Comparison of ENCODE assay signal across 8 mouse cellular contexts in the genomic region with DNA sequence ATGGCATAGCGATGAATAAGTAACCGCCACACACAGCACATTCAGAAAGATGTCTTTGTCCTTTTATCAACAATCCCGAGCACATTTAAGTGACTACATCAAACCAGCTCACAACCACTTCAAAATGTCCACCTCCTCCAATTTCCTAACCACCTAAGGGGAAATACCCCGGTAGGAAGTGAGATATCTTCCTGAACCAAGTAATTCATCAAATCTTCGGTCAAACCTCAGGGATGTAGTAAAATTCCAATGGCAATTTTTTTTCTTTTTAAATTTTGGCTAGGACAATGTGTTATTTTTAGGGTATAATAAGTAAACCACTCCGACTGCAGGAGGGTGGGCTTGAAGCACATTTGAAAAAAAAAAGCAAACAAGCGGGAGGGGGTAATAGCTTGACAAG. TPM values are rescaled to one million over a fixed set of nuclear protein-coding genes. Genes with fewer than 3 reads are reported as not detected.
DNase-seq lines count a peak whose midpoint lies in the region; ATAC-seq and TF ChIP-seq lines count a peak whose summit lies in the region.

No protein-coding gene starts in this region.

- peak overlapping the region; percentile 96 for H3K9ac ChIP-seq in limb, embryonic 14.5 days (ENCODE audit: low read depth, low read length, severe bottlenecking)
- H3K9ac ChIP-seq in stomach, embryonic 16.5 days (ENCODE audit: low read length) = peak overlapping the region; percentile 95

- no peak for ATAC-seq in limb, embryonic 14.5 days (ENCODE audit: low FRiP score, low read depth)
- no peak for ATAC-seq in stomach, embryonic 16.5 days (ENCODE audit: insufficient read depth, low FRiP score)

- TF ChIP-seq CTCF in testis, adult 2 months (IDR thresholded peaks at IDR 0.05; ENCODE audit: control insufficient read depth, insufficient read depth, insufficient replicate concordance, low read depth, low read length) = no peak

- no peaks in the 10 kb centered on the region for H3K4me1 ChIP-seq in testis, adult 2 months (ENCODE audit: control insufficient read depth, insufficient read depth, low read length)
- H3K4me1 ChIP-seq in limb, embryonic 14.5 days (ENCODE audit: control insufficient read depth, insufficient read depth, low read length) = peaks cover 8% of the 10 kb centered on the region
- peaks cover 13% of the 10 kb centered on the region for H3K4me1 ChIP-seq in stomach, embryonic 16.5 days (ENCODE audit: control insufficient read depth, insufficient read depth, low read length)

- no peak for TF ChIP-seq POLR2A in testis, adult 2 months (IDR thresholded peaks at IDR 0.05; ENCODE audit: control insufficient read depth, low read depth, low read length)
- no peak for TF ChIP-seq POLR2A in limb, embryonic 14.5 days (IDR thresholded peaks at IDR 0.05; ENCODE audit: borderline replicate concordance, extremely low read depth, insufficient read depth, insufficient read length)

- H3K27ac ChIP-seq in testis, adult 2 months (ENCODE audit: control insufficient read depth, insufficient read depth, low read depth, low read length) = no peak overlapping the region
- H3K27ac ChIP-seq in limb, embryonic 14.5 days (replicated peaks; ENCODE audit: low read depth, low read length) = no peak overlapping the region
- H3K27ac ChIP-seq in stomach, embryonic 16.5 days (ENCODE audit: low read length) = no peak overlapping the region

- peak overlapping the region; percentile 83 for H3K4me2 ChIP-seq in limb, embryonic 14.5 days (replicated peaks; ENCODE audit: low read depth, low read length, severe bottlenecking)
- peak overlapping the region; percentile 94 for H3K4me2 ChIP-seq in stomach, embryonic 16.5 days (ENCODE audit: low read depth, low read length)

- 41% methylated on average over 7 of the region's 7 CpGs for WGBS in limb, embryonic 14.5 days
- WGBS in stomach, embryonic 16.5 days = 31% methylated on average over 7 of the region's 7 CpGs

- H3K4me3 ChIP-seq in testis, adult 2 months (ENCODE audit: control insufficient read depth, low read depth, low read length) = peak overlapping the region; percentile 97
- H3K4me3 ChIP-seq in limb, embryonic 14.5 days (replicated peaks; ENCODE audit: low read length) = peak overlapping the region; percentile 100
- H3K4me3 ChIP-seq in stomach, embryonic 16.5 days (replicated peaks; ENCODE audit: low read length) = peak overlapping the region; percentile 99

- no peaks in the 10 kb centered on the region for H3K9me3 ChIP-seq in limb, embryonic 14.5 days (ENCODE audit: control insufficient read depth, low read length)
- no peaks in the 10 kb centered on the region for H3K9me3 ChIP-seq in stomach, embryonic 16.5 days (replicated peaks; ENCODE audit: control insufficient read depth, low read length)

- H3K27me3 ChIP-seq in testis, adult 2 months (ENCODE audit: control insufficient read depth, insufficient read depth, low read length) = no peaks in the 10 kb centered on the region
- H3K27me3 ChIP-seq in limb, embryonic 14.5 days (ENCODE audit: control insufficient read depth, insufficient read depth, low read length) = no peaks in the 10 kb centered on the region
- no peaks in the 10 kb centered on the region for H3K27me3 ChIP-seq in stomach, embryonic 16.5 days (ENCODE audit: control insufficient read depth, insufficient read depth, low read length)

- no peaks in the 10 kb centered on the region; the same call in 1 of the 2 replicates for H3K36me3 ChIP-seq in testis, adult 2 months (ENCODE audit: control insufficient read depth, insufficient read depth, low read length)
- H3K36me3 ChIP-seq in limb, embryonic 14.5 days (ENCODE audit: control insufficient read depth, insufficient read depth, low read length) = peaks cover 5% of the 10 kb centered on the region
- H3K36me3 ChIP-seq in stomach, embryonic 16.5 days (ENCODE audit: control insufficient read depth, insufficient read depth, low read length) = no peaks in the 10 kb centered on the region

- peak; percentile 12 for DNase-seq in embryo, embryonic 10.5 days (ENCODE audit: low spot score)
- DNase-seq in embryo, embryonic 10 days (ENCODE audit: low spot score) = no peak
- no peak for DNase-seq in testis, postnatal 14 days (ENCODE audit: low spot score)
- no peak for DNase-seq in limb, embryonic 14.5 days (ENCODE audit: low spot score)
- DNase-seq in gastrocnemius, postnatal 10 days = no peak
- DNase-seq in urinary bladder, postnatal 14 days (ENCODE audit: low spot score) = no peak

RNA-seq across cellular contexts. Expression of gene Fbxo28, which starts 1.1 kb away (rescaled TPM):
- 6.8 and 7.9 TPM in 2 replicates for polyA plus RNA-seq in testis, adult 2 months (2012; rRNA removed)
- polyA plus RNA-seq in limb, embryonic 14.5 days (2012; rRNA removed) = 19.0 and 22.9 TPM in 2 replicates
- 26.0 and 26.9 TPM in 2 replicates for polyA plus RNA-seq in limb, embryonic 14.5 days (2014; fragmentation: Nextera tagmentation; extraction: Ambion mirVana)
- 12.3 and 13.4 TPM in 2 replicates for polyA plus RNA-seq in stomach, embryonic 16.5 days (2015; fragmentation: Nextera tagmentation; extraction: Ambion mirVana)
- 10 to 100 TPM; 16.8 to 23.5 TPM for total RNA-seq in gastrocnemius, postnatal 10 days (2021)

RNA-seq across cellular contexts. Expression of gene Degs1, which starts 57.7 kb away (rescaled TPM):
- polyA plus RNA-seq in testis, adult 2 months (2012; rRNA removed) = 10.6 and 10.9 TPM in 2 replicates
- 69.5 and 87.3 TPM in 2 replicates for polyA plus RNA-seq in limb, embryonic 14.5 days (2012; rRNA removed)
- polyA plus RNA-seq in limb, embryonic 14.5 days (2014; fragmentation: Nextera tagmentation; extraction: Ambion mirVana) = 144 and 150 TPM in 2 replicates
- 146 TPM in 2 replicates for polyA plus RNA-seq in stomach, embryonic 16.5 days (2015; fragmentation: Nextera tagmentation; extraction: Ambion mirVana)
- 10 to 100 TPM; 31.9 to 41.5 TPM for total RNA-seq in gastrocnemius, postnatal 10 days (2021)
